Mouse (Mus musculus): ENCODE results near the gene Pcif1. TPM values are rescaled to one million over a fixed set of nuclear protein-coding genes. Genes with fewer than 3 reads are reported as not detected.
"Not testable (repeated sequence)": the region's sequence is repeated elsewhere in the genome, so short reads cannot be mapped to it uniquely, and the experiment has no call there.

Gene Pcif1
- total and polyA plus RNA-seq, 2 experiments from 2014 or later, result 83.7 to 108 TPM

DNA sequence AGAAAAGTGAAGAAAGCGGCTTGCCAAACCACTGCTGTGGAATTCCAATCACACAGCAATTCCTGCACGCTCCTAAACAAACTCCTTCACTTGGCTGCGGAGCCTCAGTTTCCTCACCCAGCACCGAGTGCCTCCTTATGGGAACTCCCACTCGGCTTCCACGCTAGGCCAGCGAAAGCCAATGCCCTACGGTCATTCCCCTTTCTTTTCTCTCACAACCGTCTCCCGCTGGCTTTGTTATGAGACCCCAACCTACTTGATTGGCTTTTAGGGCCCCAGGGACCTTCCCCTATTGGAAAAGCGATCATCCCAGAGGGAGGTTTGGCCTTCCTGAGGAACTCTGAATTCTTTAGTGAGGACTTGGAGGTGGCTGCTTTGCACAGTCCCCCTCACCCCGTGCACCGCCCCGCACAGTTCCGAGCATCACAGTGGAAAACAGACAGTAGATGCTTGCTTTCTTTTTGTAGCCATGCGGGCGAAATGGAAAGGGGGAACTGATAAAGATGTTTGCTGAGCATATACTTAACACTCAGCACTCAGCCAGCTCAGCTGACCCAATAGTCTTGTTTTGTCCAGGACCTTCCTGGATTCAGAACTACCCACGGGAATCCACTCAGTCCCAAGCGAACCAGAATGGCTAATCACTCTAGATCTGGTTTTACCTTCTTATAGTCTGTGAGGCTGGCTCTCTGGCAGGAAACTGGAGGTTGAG is 21.1 kb upstream of the Pcif1 start:
- H3K27ac ChIP-seq, result no peak overlapping the region; the same call in 1 of the 2 replicates
- ATAC-seq, result no peak
- no peak for DNase-seq (ENCODE audit: low spot score)
- H3K36me3 ChIP-seq (ENCODE audit: insufficient read depth, low read length), result no peaks in the 10 kb centered on the region
- WGBS, result 2% methylated on average over 19 of the region's 19 CpGs
- H3K4me2 ChIP-seq (ENCODE audit: low read depth, low read length), result peak overlapping the region; percentile 97
- H3K4me1 ChIP-seq (ENCODE audit: insufficient read depth, low read length), result peaks cover 22% of the 10 kb centered on the region; the same call in 1 of the 2 replicates
- H3K9me3 ChIP-seq (ENCODE audit: low read length), result no peaks in the 10 kb centered on the region
- TF ChIP-seq CTCF (IDR thresholded peaks at IDR 0.05; ENCODE audit: low read depth), result no peak
- H3K27me3 ChIP-seq (ENCODE audit: insufficient read depth, low read length), result 0 out of 2 replicates have a peak, but pooled peaks cover 13% of the 10 kb centered on the region
- H3K9ac ChIP-seq (replicated peaks; ENCODE audit: low read length), result peak overlapping the region; percentile 53
- H3K4me3 ChIP-seq (ENCODE audit: low read length), result peak overlapping the region; percentile 50

DNA sequence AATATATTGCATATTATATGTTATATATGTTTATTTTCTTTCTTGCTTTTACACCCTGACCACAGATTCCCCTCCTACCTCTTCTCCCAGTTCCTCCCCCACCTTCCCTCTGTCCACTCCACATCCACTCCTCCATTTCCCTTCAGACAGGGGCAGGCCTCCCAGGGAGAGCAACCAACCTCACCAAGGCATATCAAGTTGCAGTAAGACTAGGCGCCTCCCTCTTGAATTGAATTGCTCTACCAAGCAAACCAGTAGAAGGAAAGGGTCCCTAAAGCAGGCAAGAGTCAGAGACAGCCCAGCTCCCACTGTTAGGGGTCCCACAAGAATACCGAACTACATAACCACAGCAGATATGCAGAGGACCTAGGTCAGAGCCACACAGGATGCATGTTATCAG is 19.9 kb upstream of the Pcif1 start:
- H3K27me3 ChIP-seq (ENCODE audit: insufficient read depth, low read length), result 0 out of 2 replicates have a peak, but pooled peaks cover 13% of the 10 kb centered on the region
- H3K9me3 ChIP-seq (ENCODE audit: low read length), result no peaks in the 10 kb centered on the region
- WGBS, result 71% methylated on average over 2 of the region's 2 CpGs
- DNase-seq (ENCODE audit: low spot score), result no peak
- H3K9ac ChIP-seq (replicated peaks; ENCODE audit: low read length), result no peak overlapping the region
- H3K4me3 ChIP-seq (ENCODE audit: low read length), result no peak overlapping the region
- no peak overlapping the region for H3K4me2 ChIP-seq (ENCODE audit: low read depth, low read length)
- H3K27ac ChIP-seq, result no peak overlapping the region
- H3K36me3 ChIP-seq (ENCODE audit: insufficient read depth, low read length), result no peaks in the 10 kb centered on the region
- TF ChIP-seq CTCF (IDR thresholded peaks at IDR 0.05; ENCODE audit: low read depth), result no peak
- ATAC-seq, result no peak
- H3K4me1 ChIP-seq (ENCODE audit: insufficient read depth, low read length), result peaks cover 22% of the 10 kb centered on the region; the same call in 1 of the 2 replicates

DNA sequence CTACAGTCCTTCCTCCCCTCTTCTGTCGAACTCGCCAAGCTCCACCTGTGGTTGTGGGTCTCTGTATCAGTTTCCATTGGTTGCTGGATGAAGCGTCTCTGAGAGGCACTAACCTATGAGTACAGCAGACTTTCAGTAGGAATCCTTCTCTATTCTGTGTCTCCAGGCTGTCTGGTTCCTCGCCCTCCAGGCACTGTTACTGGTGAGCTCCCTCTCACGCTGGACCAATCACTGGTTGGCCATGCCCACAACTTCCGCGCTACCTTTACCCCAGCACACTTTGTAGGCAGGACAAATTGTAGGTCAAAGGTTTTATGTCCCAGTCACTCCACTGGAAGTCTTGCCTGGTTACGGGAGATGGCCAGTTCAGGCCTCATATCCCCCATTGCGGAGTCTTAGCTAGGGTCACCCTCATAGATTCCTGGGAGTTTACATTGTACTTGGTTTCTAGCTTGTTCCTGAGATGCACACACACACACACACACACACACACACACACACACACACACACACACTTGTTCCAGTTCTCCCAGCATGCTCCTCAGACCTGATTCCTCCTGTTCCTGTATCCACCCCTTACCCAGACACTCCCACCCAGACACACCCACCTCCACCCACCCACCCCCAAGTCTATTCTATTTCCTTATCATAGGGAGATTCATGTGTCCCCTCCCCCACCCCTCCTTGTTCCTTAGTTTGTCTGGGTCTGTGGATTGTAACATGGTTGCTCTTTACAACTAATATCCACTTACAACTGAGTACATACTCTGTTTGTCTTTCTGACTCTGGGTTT is 19.3 kb upstream of the Pcif1 start:
- no peaks in the 10 kb centered on the region for H3K36me3 ChIP-seq (ENCODE audit: insufficient read depth, low read length)
- H3K4me3 ChIP-seq (ENCODE audit: low read length), result no peak overlapping the region
- no peak overlapping the region for H3K27ac ChIP-seq
- DNase-seq (ENCODE audit: low spot score) (no peak), ATAC-seq (no peak)
- H3K4me1 ChIP-seq (ENCODE audit: insufficient read depth, low read length), result peaks cover 22% of the 10 kb centered on the region; the same call in 1 of the 2 replicates
- H3K9me3 ChIP-seq (ENCODE audit: low read length), result no peaks in the 10 kb centered on the region
- H3K4me2 ChIP-seq (ENCODE audit: low read depth, low read length), result no peak overlapping the region
- TF ChIP-seq CTCF (IDR thresholded peaks at IDR 0.05; ENCODE audit: low read depth), result no peak
- 0 out of 2 replicates have a peak, but pooled peaks cover 11% of the 10 kb centered on the region for H3K27me3 ChIP-seq (ENCODE audit: insufficient read depth, low read length)
- WGBS, result 69% methylated on average over 9 of the region's 9 CpGs
- H3K9ac ChIP-seq (replicated peaks; ENCODE audit: low read length), result no peak overlapping the region

DNA sequence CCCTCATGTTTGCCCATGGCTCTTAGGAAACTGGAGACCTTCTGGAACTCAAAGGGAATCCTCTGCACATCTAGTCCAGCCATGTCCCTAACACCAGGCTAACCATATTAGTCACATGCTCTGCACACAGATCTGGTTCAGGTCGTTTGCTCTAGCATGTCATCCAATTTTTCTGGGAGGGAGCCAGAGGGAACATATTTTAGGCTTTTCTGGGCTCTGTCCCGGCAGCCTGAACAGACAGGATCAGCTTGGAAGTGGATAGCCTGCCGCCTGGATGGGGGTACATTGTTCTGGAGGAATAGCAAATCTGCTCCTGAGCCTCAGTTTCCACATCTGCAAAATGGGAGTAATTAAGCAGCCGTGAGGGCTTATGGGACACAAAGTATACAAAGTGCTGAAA is 18.0 kb upstream of the Pcif1 start:
- H3K4me3 ChIP-seq (ENCODE audit: low read length), result no peak overlapping the region
- no peak for ATAC-seq
- no peak for TF ChIP-seq CTCF (IDR thresholded peaks at IDR 0.05; ENCODE audit: low read depth)
- H3K4me1 ChIP-seq (ENCODE audit: insufficient read depth, low read length), result peaks cover 22% of the 10 kb centered on the region; the same call in 1 of the 2 replicates
- H3K27me3 ChIP-seq (ENCODE audit: insufficient read depth, low read length), result 0 out of 2 replicates have a peak, but pooled peaks cover 7% of the 10 kb centered on the region
- H3K4me2 ChIP-seq (ENCODE audit: low read depth, low read length), result no peak overlapping the region
- DNase-seq (ENCODE audit: low spot score), result no peak
- 66% methylated on average over 4 of the region's 4 CpGs for WGBS
- peak overlapping the region; percentile 67; the same call in 1 of the 2 replicates for H3K27ac ChIP-seq
- no peaks in the 10 kb centered on the region for H3K9me3 ChIP-seq (ENCODE audit: low read length)
- no peak overlapping the region for H3K9ac ChIP-seq (replicated peaks; ENCODE audit: low read length)
- no peaks in the 10 kb centered on the region for H3K36me3 ChIP-seq (ENCODE audit: insufficient read depth, low read length)

DNA sequence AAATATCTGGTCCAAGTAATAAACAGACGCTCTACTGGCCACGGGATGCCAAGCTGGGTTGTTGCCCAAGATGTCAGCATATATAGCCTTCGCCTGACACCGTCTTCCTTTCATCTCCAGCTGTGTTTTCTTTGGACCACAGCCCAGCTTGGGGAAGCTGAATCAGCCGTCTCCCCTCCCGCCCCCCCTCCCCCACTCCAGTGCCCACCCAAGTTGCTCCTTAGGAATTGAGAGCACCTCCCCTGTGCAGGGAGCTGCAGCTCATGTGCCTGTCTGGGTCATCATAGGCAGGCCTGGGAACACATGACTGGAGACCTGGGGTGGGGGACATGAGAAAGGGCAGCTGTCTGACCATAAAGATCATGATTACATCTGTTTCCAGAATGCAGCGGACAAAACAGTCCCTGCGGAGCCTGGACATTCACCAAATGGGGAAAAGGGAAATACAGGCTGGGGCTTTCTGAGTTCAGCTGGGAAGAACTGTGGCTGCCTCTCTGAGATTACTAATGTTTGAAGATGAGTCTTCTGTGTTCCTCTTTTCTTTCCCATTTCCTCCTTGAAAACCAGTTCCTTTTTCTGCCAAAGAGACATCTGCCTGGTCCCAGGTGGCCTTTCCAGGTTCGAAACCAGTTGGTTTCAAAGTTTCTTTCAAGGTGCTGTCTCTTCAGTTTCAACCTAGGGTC is 16.8 kb upstream of the Pcif1 start:
- peaks cover 14% of the 10 kb centered on the region; the same call in 1 of the 2 replicates for H3K4me1 ChIP-seq (ENCODE audit: insufficient read depth, low read length)
- DNase-seq (ENCODE audit: low spot score) (peak; percentile 85), ATAC-seq (peak; percentile 90)
- 24% methylated on average over 9 of the region's 9 CpGs for WGBS
- H3K9ac ChIP-seq (replicated peaks; ENCODE audit: low read length), result no peak overlapping the region
- no peaks in the 10 kb centered on the region for H3K36me3 ChIP-seq (ENCODE audit: insufficient read depth, low read length)
- H3K27me3 ChIP-seq (ENCODE audit: insufficient read depth, low read length), result 0 out of 2 replicates have a peak, but pooled peaks cover 3% of the 10 kb centered on the region
- no peak overlapping the region for H3K4me2 ChIP-seq (ENCODE audit: low read depth, low read length)
- no peak for TF ChIP-seq CTCF (IDR thresholded peaks at IDR 0.05; ENCODE audit: low read depth)
- H3K9me3 ChIP-seq (ENCODE audit: low read length), result no peaks in the 10 kb centered on the region
- H3K27ac ChIP-seq, result peak overlapping the region; percentile 67; the same call in 1 of the 2 replicates
- no peak overlapping the region for H3K4me3 ChIP-seq (ENCODE audit: low read length)

DNA sequence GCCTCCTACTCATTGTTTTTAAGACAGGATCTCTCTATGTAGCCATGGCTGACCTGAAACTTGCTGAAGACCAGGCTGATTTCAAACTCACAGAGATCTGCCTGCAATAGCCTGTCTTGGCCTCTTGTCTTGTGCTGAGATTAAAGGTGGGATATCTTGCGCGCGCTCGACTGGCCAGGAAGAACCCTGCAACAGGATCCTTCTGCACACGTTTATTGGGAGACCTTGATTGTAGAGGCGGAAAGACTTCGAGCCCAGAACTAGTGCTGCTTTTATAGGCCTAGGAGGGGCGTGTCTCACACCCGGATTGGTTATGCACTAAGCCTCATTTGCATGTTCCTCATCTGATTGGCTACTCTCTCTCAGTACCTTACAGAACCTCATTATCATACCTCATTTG is 15.7 kb upstream of the Pcif1 start:
- not testable (repeated sequence) for H3K27me3 ChIP-seq (ENCODE audit: insufficient read depth, low read length); H3K9me3 ChIP-seq (ENCODE audit: low read length); H3K36me3 ChIP-seq (ENCODE audit: insufficient read depth, low read length); DNase-seq (ENCODE audit: low spot score); H3K27ac ChIP-seq; H3K4me2 ChIP-seq (ENCODE audit: low read depth, low read length); H3K4me3 ChIP-seq (ENCODE audit: low read length); ATAC-seq; H3K9ac ChIP-seq (replicated peaks; ENCODE audit: low read length); H3K4me1 ChIP-seq (ENCODE audit: insufficient read depth, low read length)
- 92% methylated on average over 7 of the region's 9 CpGs for WGBS

Data from hindbrain, postnatal 0 days (tissue).